Mouse (Mus musculus): ENCODE measurements around the gene Tmsb15b2.

DNA sequence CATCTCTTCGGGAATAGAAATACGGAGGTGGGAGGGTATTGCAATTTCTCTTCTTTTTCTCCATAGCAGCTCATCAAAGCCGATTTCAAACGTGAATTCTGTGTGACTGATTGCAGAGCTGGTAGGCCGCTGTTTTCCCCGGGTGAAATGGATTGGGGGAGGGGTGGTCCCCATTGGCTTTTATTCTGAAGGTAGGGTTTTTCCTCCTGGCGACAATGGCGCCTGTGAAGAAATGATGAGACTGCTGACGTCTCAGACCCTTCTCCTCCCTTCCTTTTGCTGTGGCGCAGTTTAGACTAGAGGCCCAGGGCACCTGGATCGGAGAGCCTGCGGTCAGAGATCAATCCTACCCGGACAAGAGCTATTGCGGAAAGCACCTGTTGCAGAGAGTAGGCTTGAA is 18.3 kb upstream of the Tmsb15b2 start:
- TF ChIP-seq POLR2A (IDR thresholded peaks at IDR 0.05; ENCODE audit: borderline replicate concordance, insufficient read depth, low read length) (no peak), CTCF (IDR thresholded peaks at IDR 0.05; ENCODE audit: borderline replicate concordance, insufficient read depth, low read depth, low read length) (no peak)
